Comparison of ENCODE assay signal across 22 mouse cellular contexts in genomic region chr4:45545851-45546250, GRCm38 (mm10).
"Had no signal": no experiment of that assay in that cellular context is flagged by ENCODE, and none has a peak within 500 bp of the region (broad histone marks: within the 10 kb centered on the region; RNA-seq: fewer than 3 reads in every experiment).

No protein-coding gene starts in this region.

- H3K9ac ChIP-seq: limb, embryonic 13.5 days; liver, embryonic 14.5 days; liver, postnatal 0 days; lung, embryonic 15.5 days; midbrain, embryonic 15.5 days; neural tube, embryonic 13.5 days had no signal

- H3K4me3 ChIP-seq: layer of hippocampus, adult 2 months; limb, embryonic 10.5 days; limb, embryonic 13.5 days; lung, embryonic 15.5 days; megakaryocyte, embryonic 14.5 days; midbrain, embryonic 10.5 days; midbrain, embryonic 15.5 days; neural tube, embryonic 13.5 days had no signal

- DNase-seq: kidney, adult 18-20 months; kidney, postnatal 25 days; layer of hippocampus, adult 9-11 months; liver, postnatal 0 days; lung, postnatal 14 days; lung, postnatal 4 days; thymus, adult 2 months; thymus, postnatal 14 days; thymus, postnatal 4 days had no signal

- H3K27me3 ChIP-seq: lung, embryonic 15.5 days; midbrain, embryonic 15.5 days; neural tube, embryonic 13.5 days had no signal

- ATAC-seq: intestine, embryonic 16.5 days; liver, postnatal 0 days; midbrain, embryonic 15.5 days had no signal

- H3K36me3 ChIP-seq: limb, embryonic 10.5 days; limb, embryonic 13.5 days; lung, embryonic 15.5 days; midbrain, embryonic 10.5 days; midbrain, embryonic 15.5 days; neural tube, embryonic 13.5 days had no signal

- H3K4me2 ChIP-seq: limb, embryonic 13.5 days; liver, embryonic 11.5 days; lung, embryonic 15.5 days; midbrain, embryonic 15.5 days; neural tube, embryonic 13.5 days had no signal

- H3K27ac ChIP-seq: kidney, postnatal 0 days; layer of hippocampus, adult 2 months; limb, embryonic 10.5 days; limb, embryonic 13.5 days; liver, embryonic 14.5 days; lung, embryonic 15.5 days; midbrain, embryonic 10.5 days; midbrain, embryonic 15.5 days; neural tube, embryonic 13.5 days; stomach, postnatal 0 days had no signal

- H3K4me1 ChIP-seq: lung, embryonic 15.5 days; megakaryocyte, embryonic 14.5 days had no signal

- H3K9me3 ChIP-seq: limb, embryonic 10.5 days; limb, embryonic 13.5 days; lung, embryonic 15.5 days; midbrain, embryonic 10.5 days; midbrain, embryonic 15.5 days; neural tube, embryonic 13.5 days had no signal
